Mouse (Mus musculus) hindbrain, embryonic 16.5 days (tissue): ENCODE measurements at regions not wholly inside any gene's neighbourhood (a gene's known extent, or its start where the extent isn't known, plus 50 kb on each side); places are given as distances from the start of the nearest gene placed in this dataset.

Experiments used
- ATAC-seq: fragments of 200-750 bp; cut with Nextera tagmentation; 2 replicates; pipeline ENCODE4 v1.8.0; 2017; ENCODE audit warnings: moderate TSS enrichment, moderate library complexity
- H3K27ac ChIP-seq: fragments of 300-500 bp; sonication (generic); 2 replicates; pipeline ENCODE4 v1.5.1; 2014; ENCODE audit warnings: low read depth, mild to moderate bottlenecking, control low read depth, low read length, moderate library complexity
- H3K27me3 ChIP-seq: fragments of 300-500 bp; sonication (generic); replicated peaks from 2 replicates; pipeline ENCODE4 v1.6.1; 2014; ENCODE audit warnings: low read length; ENCODE audit not compliant: control insufficient read depth, insufficient read depth
- H3K36me3 ChIP-seq: fragments of 300-500 bp; sonication (generic); 2 replicates; pipeline ENCODE4 v1.6.1; 2014; ENCODE audit warnings: mild to moderate bottlenecking, low read length, moderate library complexity, mixed read lengths; ENCODE audit not compliant: control insufficient read depth, insufficient read depth
- H3K4me1 ChIP-seq: fragments of 300-500 bp; sonication (generic); 2 replicates; pipeline ENCODE4 v1.6.1; 2014; ENCODE audit warnings: low read depth, low read length; ENCODE audit not compliant: control insufficient read depth, insufficient read depth
- H3K4me2 ChIP-seq: fragments of 300-500 bp; sonication (generic); 2 replicates; pipeline ENCODE4 v1.6.1; 2014; ENCODE audit warnings: mild to moderate bottlenecking, low read length, control low read depth, moderate library complexity
- H3K4me3 ChIP-seq: fragments of 300-500 bp; sonication (generic); 2 replicates; pipeline ENCODE4 v1.5.1; 2014; ENCODE audit warnings: mild to moderate bottlenecking, low read length, control low read depth, moderate library complexity
- H3K9ac ChIP-seq: fragments of 300-500 bp; sonication (generic); 2 replicates; pipeline ENCODE4 v1.6.1; 2014; ENCODE audit warnings: low read depth, mild to moderate bottlenecking, control low read depth, low read length, moderate library complexity
- H3K9me3 ChIP-seq: fragments of 300-500 bp; sonication (generic); 2 replicates; pipeline ENCODE4 v1.6.1; 2014; ENCODE audit warnings: mild to moderate bottlenecking, low read length, moderate library complexity; ENCODE audit not compliant: control insufficient read depth
- WGBS: fragments of 180-500 bp; shearing (Covaris S2); extraction: QIAGEN DNeasy Blood & Tissue Kit; methylation state at CpG from one replicate; pipeline ENCODE4 v1.1.7; 2014; 5-methylcytosine and 5-hydroxymethylcytosine counted together

GRCm38 (mm10) chr16:73835715-73836440 is 575.7 kb downstream of the Robo2 start:
- 79% methylated on average over 19 of the region's 19 CpGs for WGBS

GRCm38 (mm10) chr16:73821387-73822338 is 590.0 kb downstream of the Robo2 start:
- Histone ChIP-seq H3K9ac (no peak overlapping the region), H3K36me3 (no peaks in the 10 kb centered on the region), H3K27ac (no peak overlapping the region), H3K4me1 (no peaks in the 10 kb centered on the region), H3K27me3 (no peaks in the 10 kb centered on the region), H3K4me2 (no peak overlapping the region), H3K4me3 (no peak overlapping the region), H3K9me3 (no peaks in the 10 kb centered on the region)
- WGBS = 68% methylated on average over 10 of the region's 10 CpGs
- no peak for ATAC-seq

More at GRCm38 (mm10) chr16:73835715-73836440, 575.7 kb downstream of the Robo2 start:
- Histone ChIP-seq H3K4me1 (no peaks in the 10 kb centered on the region), H3K4me3 (no peak overlapping the region), H3K36me3 (no peaks in the 10 kb centered on the region), H3K27ac (no peak overlapping the region), H3K9me3 (no peaks in the 10 kb centered on the region), H3K9ac (no peak overlapping the region), H3K27me3 (no peaks in the 10 kb centered on the region), H3K4me2 (no peak overlapping the region)
- no peak for ATAC-seq

GRCm38 (mm10) chr16:73804572-73804971 is 607.1 kb downstream of the Robo2 start:
- no peak overlapping the region for H3K27ac ChIP-seq
- no peaks in the 10 kb centered on the region for H3K4me1 ChIP-seq
- H3K4me3 ChIP-seq = no peak overlapping the region
- no peaks in the 10 kb centered on the region for H3K36me3 ChIP-seq
- H3K4me2 ChIP-seq = no peak overlapping the region
- no peaks in the 10 kb centered on the region for H3K27me3 ChIP-seq
- no peaks in the 10 kb centered on the region for H3K9me3 ChIP-seq
- no peak for ATAC-seq
- no peak overlapping the region for H3K9ac ChIP-seq
- WGBS = 79% methylated on average over 3 of the region's 3 CpGs

- H3K4me1 ChIP-seq = no peaks in the 10 kb centered on the region
- H3K27ac ChIP-seq = no peak overlapping the region
- no peaks in the 10 kb centered on the region for H3K36me3 ChIP-seq
- no peak overlapping the region for H3K4me2 ChIP-seq
- 88% methylated on average over 6 of the region's 6 CpGs for WGBS
- H3K9me3 ChIP-seq = no peaks in the 10 kb centered on the region
- H3K4me3 ChIP-seq = no peak overlapping the region
- H3K9ac ChIP-seq = no peak overlapping the region
- ATAC-seq = no peak
- no peaks in the 10 kb centered on the region for H3K27me3 ChIP-seq
Measured at GRCm38 (mm10) chr16:73796528-73797171, 615.0 kb downstream of the Robo2 start.

GRCm38 (mm10) chr16:73785074-73785438 is 626.6 kb downstream of the Robo2 start:
- Histone ChIP-seq H3K4me1 (0 out of 2 replicates have a peak, but pooled peaks cover 2% of the 10 kb centered on the region), H3K36me3 (no peaks in the 10 kb centered on the region), H3K4me2 (peak overlapping the region; percentile 25; the same call in 1 of the 2 replicates), H3K9ac (no peak overlapping the region), H3K9me3 (no peaks in the 10 kb centered on the region), H3K27ac (no peak overlapping the region), H3K4me3 (no peak overlapping the region), H3K27me3 (no peaks in the 10 kb centered on the region)
- ATAC-seq = peak; percentile 58
- WGBS = 47% methylated on average over 2 of the region's 2 CpGs

- 0 out of 2 replicates have a peak, but pooled peaks cover 2% of the 10 kb centered on the region for H3K4me1 ChIP-seq
- peak; percentile 83 for ATAC-seq
- H3K27ac ChIP-seq = 0 out of 2 replicates have a peak overlapping the region, but pooled peaks have one; percentile 29
- no peaks in the 10 kb centered on the region for H3K36me3 ChIP-seq
- no peaks in the 10 kb centered on the region for H3K9me3 ChIP-seq
- no peaks in the 10 kb centered on the region for H3K27me3 ChIP-seq
- H3K4me3 ChIP-seq = no peak overlapping the region
- WGBS = 60% methylated on average over 10 of the region's 10 CpGs
- H3K4me2 ChIP-seq = peak overlapping the region; percentile 25; the same call in 1 of the 2 replicates
- H3K9ac ChIP-seq = no peak overlapping the region
Measured at GRCm38 (mm10) chr16:73784296-73785073, 627.1 kb downstream of the Robo2 start.

- Histone ChIP-seq H3K4me2 (no peak overlapping the region), H3K4me3 (no peak overlapping the region)
- no peak for ATAC-seq
Measured at GRCm38 (mm10) chr16:73772454-73772853, 639.2 kb downstream of the Robo2 start.

GRCm38 (mm10) chr16:73770440-73770856 is 641.2 kb downstream of the Robo2 start:
- Histone ChIP-seq H3K27me3 (no peaks in the 10 kb centered on the region), H3K4me2 (no peak overlapping the region), H3K9ac (no peak overlapping the region), H3K36me3 (no peaks in the 10 kb centered on the region), H3K4me3 (no peak overlapping the region), H3K27ac (no peak overlapping the region), H3K9me3 (no peaks in the 10 kb centered on the region), H3K4me1 (no peaks in the 10 kb centered on the region)
- no peak for ATAC-seq
- 70% methylated on average over 5 of the region's 5 CpGs for WGBS

More at GRCm38 (mm10) chr16:73772454-73772853, 639.2 kb downstream of the Robo2 start:
- no peak overlapping the region for H3K9ac ChIP-seq
- no peak overlapping the region for H3K27ac ChIP-seq
- no peaks in the 10 kb centered on the region for H3K4me1 ChIP-seq
- H3K36me3 ChIP-seq = no peaks in the 10 kb centered on the region
- 89% methylated on average over 5 of the region's 5 CpGs for WGBS
- H3K9me3 ChIP-seq = no peaks in the 10 kb centered on the region
- H3K27me3 ChIP-seq = no peaks in the 10 kb centered on the region
